Mouse (Mus musculus) stomach, postnatal 0 days (tissue): ENCODE results near the gene Gm49416. TPM values are rescaled to one million over a fixed set of nuclear protein-coding genes. Genes with fewer than 3 reads are reported as not detected.
A peak's percentile ranks its signal among the peaks of the same experiment; 100 is the strongest.
"Not testable (repeated sequence)": the region's sequence is repeated elsewhere in the genome, so short reads cannot be mapped to it uniquely, and the experiment has no call there.

Experiments used
- ATAC-seq: fragments of 200-750 bp; cut with Nextera tagmentation; 2 replicates; pipeline ENCODE4 v1.8.0; 2017; ENCODE audit not compliant: low FRiP score, low TSS enrichment
- DNase-seq: peaks from one replicate; pipeline ENCODE4 v3.0.0-alpha.2; 2016; ENCODE audit warnings: low spot score
- H3K27ac ChIP-seq: fragments of 300-500 bp; sonication (generic); replicated peaks from 2 replicates; pipeline ENCODE4 v1.5.1; 2014; ENCODE audit warnings: mild to moderate bottlenecking, control low read depth
- H3K27me3 ChIP-seq: fragments of 300-500 bp; sonication (generic); 2 replicates; pipeline ENCODE4 v1.6.1; 2014; ENCODE audit warnings: low read length; ENCODE audit not compliant: control insufficient read depth, insufficient read depth
- H3K36me3 ChIP-seq: fragments of 300-500 bp; sonication (generic); 2 replicates; pipeline ENCODE4 v1.6.1; 2014; ENCODE audit warnings: low read length, mixed read lengths; ENCODE audit not compliant: control insufficient read depth, insufficient read depth
- H3K4me1 ChIP-seq: fragments of 300-500 bp; sonication (generic); replicated peaks from 2 replicates; pipeline ENCODE4 v1.6.1; 2014; ENCODE audit warnings: antibody characterized with exemption; ENCODE audit not compliant: control insufficient read depth, insufficient read depth
- H3K4me2 ChIP-seq: fragments of 300-500 bp; sonication (generic); replicated peaks from 2 replicates; pipeline ENCODE4 v1.6.1; 2014; ENCODE audit warnings: low read depth, mild to moderate bottlenecking, control low read depth, moderate library complexity
- H3K4me3 ChIP-seq: fragments of 300-500 bp; sonication (generic); 2 replicates; pipeline ENCODE4 v1.5.1; 2014; ENCODE audit warnings: low read depth, low read length, control low read depth
- H3K9ac ChIP-seq: fragments of 300-500 bp; sonication (generic); 2 replicates; pipeline ENCODE4 v1.6.1; 2014; ENCODE audit warnings: mild to moderate bottlenecking, low read length, control low read depth, mixed read lengths
- H3K9me3 ChIP-seq: fragments of 300-500 bp; sonication (generic); 2 replicates; pipeline ENCODE4 v1.6.1; 2016; ENCODE audit warnings: low read length; ENCODE audit not compliant: control insufficient read depth
- CTCF ChIP-seq: IDR thresholded peaks from 2 replicates; pipeline ENCODE4 v1.5.1; 2016; ENCODE audit warnings: antibody characterized with exemption, low read depth, mild to moderate bottlenecking, moderate library complexity
- EP300 ChIP-seq: optimal IDR thresholded peaks from 2 replicates; pipeline ENCODE3; 2016; ENCODE audit warnings: antibody characterized with exemption
- WGBS: fragments of 180-500 bp; shearing (Covaris S2); extraction: QIAGEN DNeasy Blood & Tissue Kit; methylation state at CpG from one replicate; pipeline ENCODE4 v1.1.7; 2014; 5-methylcytosine and 5-hydroxymethylcytosine counted together
- polyA plus RNA-seq: library from polyadenylated mRNA; unstranded; fragments of >200 nt; fragmentation: Nextera tagmentation; extraction: Ambion mirVana; gene quantifications from 2 replicates; pipeline ENCODE4 v1.2.1, GENCODE M21; 2015

Gene Gm49416
- polyA plus RNA-seq, 1 experiment from 2014 or later, result not detected

GRCm38 (mm10) chr19:8853117-8853516 is 35.6 kb upstream of the Gm49416 start:
- H3K36me3 ChIP-seq, result no peaks in the 10 kb centered on the region
- DNase-seq (no peak), ATAC-seq (no peak)
- no peaks in the 10 kb centered on the region for H3K27me3 ChIP-seq
- H3K4me1 ChIP-seq, result no peaks in the 10 kb centered on the region; the same call in 1 of the 2 replicates
- TF ChIP-seq EP300 (no peak), CTCF (no peak)
- H3K4me3 ChIP-seq, result no peak overlapping the region
- no peak overlapping the region for H3K9ac ChIP-seq
- no peak overlapping the region for H3K4me2 ChIP-seq
- no peaks in the 10 kb centered on the region for H3K9me3 ChIP-seq
- no peak overlapping the region for H3K27ac ChIP-seq
- WGBS, result 83% methylated on average over 3 of the region's 3 CpGs

- Histone ChIP-seq H3K9me3 (no peaks in the 10 kb centered on the region), H3K27me3 (no peaks in the 10 kb centered on the region), H3K4me3 (no peak overlapping the region), H3K27ac (no peak overlapping the region), H3K4me1 (no peaks in the 10 kb centered on the region), H3K9ac (no peak overlapping the region), H3K36me3 (no peaks in the 10 kb centered on the region), H3K4me2 (no peak overlapping the region)
- TF ChIP-seq EP300 (no peak), CTCF (peak; percentile 84)
- DNase-seq, result peak; percentile 78
- ATAC-seq, result 0 out of 2 replicates have a peak, but pooled peaks have one; percentile 65
- WGBS, result 34% methylated on average over 4 of the region's 4 CpGs
Observed at GRCm38 (mm10) chr19:8857689-8858088, 31.0 kb upstream of the Gm49416 start.

GRCm38 (mm10) chr19:8859018-8859417 is 29.7 kb upstream of the Gm49416 start:
- ATAC-seq (no peak), DNase-seq (no peak)
- TF ChIP-seq EP300, result no peak
- TF ChIP-seq CTCF, result peak; percentile 70
- 13% methylated on average over 1 of the region's 1 CpGs for WGBS
- Histone ChIP-seq H3K4me1 (no peaks in the 10 kb centered on the region), H3K36me3 (no peaks in the 10 kb centered on the region), H3K9me3 (no peaks in the 10 kb centered on the region), H3K4me2 (no peak overlapping the region), H3K4me3 (no peak overlapping the region), H3K27me3 (no peaks in the 10 kb centered on the region), H3K27ac (no peak overlapping the region), H3K9ac (no peak overlapping the region)

DNA sequence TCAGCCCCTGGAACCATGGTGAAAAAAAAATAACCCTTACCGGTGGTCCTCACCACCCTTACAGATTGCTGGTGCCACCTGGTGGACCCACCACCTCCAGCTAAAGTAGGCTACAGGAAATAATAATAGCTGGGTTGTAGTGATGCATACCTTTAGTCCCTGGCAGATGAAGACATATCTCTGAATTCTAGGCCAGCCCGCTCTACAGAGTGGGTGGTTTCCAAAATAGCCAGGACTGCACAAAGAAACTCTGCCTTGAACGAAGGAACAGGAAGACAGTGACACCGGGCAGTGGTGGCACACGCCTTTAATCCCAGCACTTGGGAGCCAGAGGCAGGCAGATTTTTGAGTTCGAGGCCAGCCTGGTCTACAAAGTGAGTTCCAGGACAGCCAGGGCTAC is 24.5 kb upstream of the Gm49416 start:
- ATAC-seq, result no peak
- no peak for DNase-seq
- Histone ChIP-seq H3K27ac (no peak overlapping the region), H3K9me3 (no peaks in the 10 kb centered on the region), H3K4me2 (no peak overlapping the region), H3K4me3 (no peak overlapping the region), H3K27me3 (no peaks in the 10 kb centered on the region), H3K4me1 (no peaks in the 10 kb centered on the region), H3K9ac (no peak overlapping the region), H3K36me3 (no peaks in the 10 kb centered on the region)
- TF ChIP-seq EP300 (no peak), CTCF (peak; percentile 8; the same call in 1 of the 2 replicates)
- 78% methylated on average over 6 of the region's 6 CpGs for WGBS

DNA sequence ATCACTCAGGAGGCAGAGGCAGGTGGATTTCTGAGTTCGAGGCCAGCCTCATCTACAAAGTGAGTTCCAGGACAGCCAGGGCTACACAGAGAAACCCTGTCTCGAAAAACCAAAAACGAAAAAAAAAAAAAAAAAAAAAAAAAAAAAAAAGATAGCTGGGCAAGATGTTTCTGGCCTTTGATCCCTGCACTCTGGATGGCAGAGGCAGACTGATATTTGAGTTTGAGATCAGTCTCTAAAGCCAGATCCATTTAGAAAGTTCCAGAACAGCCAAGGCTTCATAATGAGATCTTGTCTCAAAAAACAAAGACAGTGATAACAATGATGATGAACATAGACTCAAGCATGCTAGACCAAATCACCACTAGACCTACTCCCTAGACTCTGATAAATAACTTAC is 18.3 kb upstream of the Gm49416 start:
- not testable (repeated sequence) for H3K27me3 ChIP-seq, ATAC-seq, H3K4me1 ChIP-seq, H3K4me3 ChIP-seq, H3K27ac ChIP-seq, H3K9me3 ChIP-seq, H3K9ac ChIP-seq, DNase-seq
- H3K36me3 ChIP-seq, result peaks cover 18% of the 10 kb centered on the region
- WGBS, result 75% methylated on average over 1 of the region's 3 CpGs
- H3K4me2 ChIP-seq, result peak overlapping the region; percentile 93; the same call in 1 of the 2 replicates

DNA sequence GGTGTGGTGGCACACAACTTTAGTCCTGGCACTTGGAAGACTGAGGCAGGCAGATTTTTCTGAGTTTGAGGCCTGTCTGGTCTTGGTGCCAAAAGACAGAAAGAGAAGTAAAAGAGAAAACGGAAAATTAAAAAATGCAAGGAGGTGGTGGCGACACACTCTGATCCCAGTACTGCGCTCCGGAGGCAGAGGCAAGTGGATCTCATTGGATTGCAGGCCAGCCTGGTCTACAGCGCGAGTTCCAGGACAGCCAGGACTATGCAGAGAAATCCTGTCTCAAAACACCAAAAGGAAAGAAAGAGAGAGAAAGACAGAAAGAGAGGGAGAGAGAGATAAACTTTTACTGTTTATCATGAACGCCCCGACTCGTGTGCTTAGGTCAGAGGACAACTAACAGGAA is 17.9 kb upstream of the Gm49416 start:
- ATAC-seq (no peak), DNase-seq (no peak)
- H3K4me3 ChIP-seq, result peak overlapping the region; percentile 98
- peak overlapping the region; percentile 57; the same call in 1 of the 2 replicates for H3K9ac ChIP-seq
- H3K4me2 ChIP-seq, result peak overlapping the region; percentile 93
- WGBS, result 37% methylated on average over 9 of the region's 9 CpGs
- TF ChIP-seq EP300, result no peak
- TF ChIP-seq CTCF, result no peak
- 0 out of 2 replicates have a peak, but pooled peaks cover 6% of the 10 kb centered on the region for H3K4me1 ChIP-seq
- H3K9me3 ChIP-seq, result no peaks in the 10 kb centered on the region
- peaks cover 23% of the 10 kb centered on the region for H3K36me3 ChIP-seq
- H3K27me3 ChIP-seq, result no peaks in the 10 kb centered on the region
- peak overlapping the region; percentile 77 for H3K27ac ChIP-seq
